Mouse (Mus musculus) lung, postnatal 0 days (tissue): ENCODE measurements at regions not wholly inside any gene's neighbourhood (a gene's known extent, or its start where the extent isn't known, plus 50 kb on each side); places are given as distances from the start of the nearest gene placed in this dataset.

Experiments
- ATAC-seq: fragments of 200-750 bp; cut with Nextera tagmentation; 2 replicates; pipeline ENCODE4 v1.8.0; 2017; ENCODE audit warnings: moderate library complexity
- DNase-seq: peaks from one replicate; pipeline ENCODE4 v3.0.0-alpha.2; 2016; ENCODE audit warnings: low spot score
- H3K27ac ChIP-seq: fragments of 300-500 bp; sonication (generic); 2 replicates; pipeline ENCODE4 v1.5.1; 2014; ENCODE audit warnings: antibody characterized with exemption, mild to moderate bottlenecking, low read length, mixed read lengths
- H3K27me3 ChIP-seq: fragments of 300-500 bp; sonication (generic); replicated peaks from 2 replicates; pipeline ENCODE4 v1.6.1; 2014; ENCODE audit warnings: low read length, mixed read lengths; ENCODE audit not compliant: insufficient read depth
- H3K36me3 ChIP-seq: fragments of 300-500 bp; sonication (generic); 2 replicates; pipeline ENCODE4 v1.6.1; 2014; ENCODE audit warnings: low read length, mixed read lengths; ENCODE audit not compliant: insufficient read depth
- H3K4me1 ChIP-seq: fragments of 300-500 bp; sonication (generic); 2 replicates; pipeline ENCODE4 v1.6.1; 2014; ENCODE audit warnings: antibody characterized with exemption, low read depth, low read length, mixed read lengths; ENCODE audit not compliant: insufficient read depth
- H3K4me2 ChIP-seq: fragments of 300-500 bp; sonication (generic); replicated peaks from 2 replicates; pipeline ENCODE4 v1.6.1; 2014; ENCODE audit warnings: low read depth, mild to moderate bottlenecking, low read length, moderate library complexity, mixed read lengths
- H3K4me3 ChIP-seq: fragments of 300-500 bp; sonication (generic); 2 replicates; pipeline ENCODE4 v1.5.1; 2014; ENCODE audit warnings: low read depth, low read length
- H3K9ac ChIP-seq: fragments of 300-500 bp; sonication (generic); replicated peaks from 2 replicates; pipeline ENCODE4 v1.6.1; 2014; ENCODE audit warnings: low read depth, mild to moderate bottlenecking
- H3K9me3 ChIP-seq: fragments of 300-500 bp; sonication (generic); 2 replicates; pipeline ENCODE4 v1.6.1; 2016; ENCODE audit warnings: low read length, mixed read lengths
- CTCF ChIP-seq: IDR thresholded peaks from 2 replicates; pipeline ENCODE4 v1.5.1; 2016; ENCODE audit warnings: antibody characterized with exemption, mild to moderate bottlenecking
- EP300 ChIP-seq: IDR thresholded peaks from 2 replicates; pipeline ENCODE4 v1.6.1; 2016; ENCODE audit warnings: antibody characterized with exemption, mild to moderate bottlenecking, control low read depth
- WGBS: fragments of 180-500 bp; shearing (Covaris S2); extraction: QIAGEN DNeasy Blood & Tissue Kit; methylation state at CpG from one replicate; pipeline ENCODE4 v1.1.7; 2014; 5-methylcytosine and 5-hydroxymethylcytosine counted together

- Histone ChIP-seq H3K27ac (no peak overlapping the region), H3K9me3 (no peaks in the 10 kb centered on the region), H3K36me3 (no peaks in the 10 kb centered on the region), H3K4me2 (no peak overlapping the region), H3K4me3 (no peak overlapping the region), H3K4me1 (no peaks in the 10 kb centered on the region), H3K27me3 (no peaks in the 10 kb centered on the region), H3K9ac (no peak overlapping the region)
- TF ChIP-seq CTCF (no peak), EP300 (no peak)
- DNase-seq (no peak), ATAC-seq (no peak)
- WGBS, result 69% methylated on average over 8 of the region's 8 CpGs
Measured at GRCm38 (mm10) chr15:93645950-93646349, 50.3 kb upstream of the Prickle1 start.
